Mouse (Mus musculus) hindbrain, embryonic 10.5 days (tissue): ENCODE measurements around the gene C87414. TPM values are rescaled to one million over a fixed set of nuclear protein-coding genes. Genes with fewer than 3 reads are reported as not detected.
"Not testable (repeated sequence)": the region's sequence is repeated elsewhere in the genome, so short reads cannot be mapped to it uniquely, and the experiment has no call there.

Experiments used
- DNase-seq: peaks from one replicate; pipeline ENCODE4 v3.0.0-alpha.2; 2017; ENCODE audit warnings: low spot score
- H3K27ac ChIP-seq: fragments of 300-500 bp; sonication (generic); 2 replicates; pipeline ENCODE4 v1.5.1; 2016; ENCODE audit warnings: mild to moderate bottlenecking, moderate library complexity
- H3K27me3 ChIP-seq: fragments of 300-500 bp; sonication (generic); 2 replicates; pipeline ENCODE4 v1.6.1; 2016; ENCODE audit warnings: mild to moderate bottlenecking; ENCODE audit not compliant: poor library complexity, insufficient read depth, severe bottlenecking
- H3K36me3 ChIP-seq: fragments of 300-500 bp; sonication (generic); 2 replicates; pipeline ENCODE4 v1.6.1; 2016; ENCODE audit warnings: mild to moderate bottlenecking, moderate library complexity
- H3K4me1 ChIP-seq: fragments of 300-500 bp; sonication (generic); replicated peaks from 2 replicates; pipeline ENCODE4 v1.6.1; 2016; ENCODE audit warnings: mild to moderate bottlenecking
- H3K4me3 ChIP-seq: fragments of 300-500 bp; sonication (generic); 2 replicates; pipeline ENCODE4 v1.5.1; 2016; ENCODE audit warnings: mild to moderate bottlenecking, moderate library complexity
- H3K9me3 ChIP-seq: fragments of 300-500 bp; sonication (generic); 2 replicates; pipeline ENCODE4 v1.6.1; 2016; ENCODE audit warnings: mild to moderate bottlenecking, moderate library complexity
- WGBS: fragments of 180-500 bp; shearing (Covaris S2); methylation state at CpG from one replicate; pipeline ENCODE4 v1.1.7; 2016; 5-methylcytosine and 5-hydroxymethylcytosine counted together
- polyA plus RNA-seq: library from polyadenylated mRNA; unstranded; fragments of >200 nt; fragmentation: Nextera tagmentation; extraction: Ambion mirVana; gene quantifications from 2 replicates; pipeline ENCODE4 v1.2.1, GENCODE M21; 2016

Gene C87414
- not detected in 2 replicates for polyA plus RNA-seq

DNA sequence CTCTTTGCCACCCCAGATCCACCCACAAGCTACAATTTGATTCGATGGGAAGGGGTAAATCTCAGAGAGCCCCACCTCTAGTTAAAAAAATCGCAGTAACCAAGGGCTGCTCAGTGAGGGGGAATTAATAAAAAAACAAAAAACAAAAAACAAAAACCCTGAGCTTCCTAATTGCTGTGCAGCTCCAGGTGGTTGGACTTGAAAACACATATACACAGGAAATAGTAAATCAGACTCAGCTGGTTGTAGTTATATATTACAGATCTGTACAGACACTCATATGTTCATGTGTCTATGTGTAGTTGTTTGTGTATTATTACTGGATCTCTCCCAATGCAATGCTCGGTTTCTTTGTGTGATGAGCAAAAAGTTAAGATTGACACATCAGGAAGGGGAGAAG lies at the start of gene C87414:
TSS of gene C87414 (minus strand) at position 101 of the 400 bp plus-strand sequence.
- not testable (repeated sequence) for H3K4me3 ChIP-seq, H3K4me1 ChIP-seq, DNase-seq, H3K36me3 ChIP-seq, H3K27ac ChIP-seq, H3K9me3 ChIP-seq, H3K27me3 ChIP-seq
- 80% methylated on average over 1 of the region's 3 CpGs for WGBS

- H3K27me3 ChIP-seq, DNase-seq, H3K4me1 ChIP-seq, H3K36me3 ChIP-seq, H3K27ac ChIP-seq, H3K9me3 ChIP-seq, H3K4me3 ChIP-seq: not testable (repeated sequence)
- 70% methylated on average over 3 of the region's 3 CpGs for WGBS
Measured at GRCm38 (mm10) chr5:93684661-93685060, 13.3 kb upstream of the C87414 start.

Other genes with a start within 250 kb of the C87414 start
- gene Gm16427, start 131.4 kb downstream of the C87414 start, polyA plus RNA-seq = not detected in 2 replicates
- gene Gm7792, start 172.2 kb upstream of the C87414 start, polyA plus RNA-seq = not detected in 2 replicates